Mouse (Mus musculus) thymus, adult 2 months (tissue): Measurements from ENCODE around the gene Rps6ka4. TPM values are rescaled to one million over a fixed set of nuclear protein-coding genes. Genes with fewer than 3 reads are reported as not detected.

Experiments used
- DNase-seq: peaks from one replicate; pipeline ENCODE4 v3.0.0; 2021
- H3K27ac ChIP-seq: fragments of 200-500 bp; 2 replicates; pipeline ENCODE4 v1.5.1; 2012; ENCODE audit warnings: low read length, control low read depth; ENCODE audit not compliant: control insufficient read depth, insufficient read depth
- H3K27me3 ChIP-seq: fragments of 200-500 bp; 2 replicates; pipeline ENCODE4 v1.6.1; 2012; ENCODE audit warnings: mild to moderate bottlenecking, low read length, moderate library complexity, mixed read lengths; ENCODE audit not compliant: control insufficient read depth, insufficient read depth
- H3K36me3 ChIP-seq: fragments of 200-500 bp; 2 replicates; pipeline ENCODE4 v1.6.1; 2012; ENCODE audit warnings: mild to moderate bottlenecking, low read length, moderate library complexity; ENCODE audit not compliant: control insufficient read depth, insufficient read depth
- H3K4me1 ChIP-seq: fragments of 200-500 bp; replicated peaks from 2 replicates; pipeline ENCODE4 v1.6.1; 2012; ENCODE audit warnings: low read length; ENCODE audit not compliant: control insufficient read depth, insufficient read depth
- H3K4me3 ChIP-seq: fragments of 200-500 bp; 2 replicates; pipeline ENCODE4 v1.5.1; 2012; ENCODE audit warnings: mild to moderate bottlenecking, low read length, control low read depth, moderate library complexity; ENCODE audit not compliant: control insufficient read depth, insufficient read depth
- CTCF ChIP-seq: fragments of 200-500 bp; IDR thresholded peaks from 2 replicates; pipeline ENCODE4 v1.5.1; 2012; ENCODE audit warnings: mild to moderate bottlenecking, control low read depth, low read length, moderate library complexity, borderline replicate concordance; ENCODE audit not compliant: control insufficient read depth, poor library complexity, insufficient read depth; ENCODE audit errors: extremely low read depth
- POLR2A ChIP-seq: fragments of 200-500 bp; IDR thresholded peaks from 2 replicates; pipeline ENCODE4 v1.6.1; 2012; ENCODE audit warnings: mild to moderate bottlenecking, low read length, control low read depth, moderate library complexity; ENCODE audit not compliant: control insufficient read depth, poor library complexity, insufficient read depth; ENCODE audit errors: extremely low read depth
- WGBS: fragments of 180-500 bp; shearing (Covaris S2); methylation state at CpG from one replicate; pipeline ENCODE4 v1.1.7; 2018; 5-methylcytosine and 5-hydroxymethylcytosine counted together
- polyA plus RNA-seq: library from polyadenylated mRNA; depleted of rRNA; stranded (reverse); fragments of >200 nt; gene quantifications from 2 replicates; pipeline ENCODE4 v1.2.3, GENCODE M21; 2012

Gene Rps6ka4
- polyA plus RNA-seq, 1 experiment = 29.5 TPM

DNA sequence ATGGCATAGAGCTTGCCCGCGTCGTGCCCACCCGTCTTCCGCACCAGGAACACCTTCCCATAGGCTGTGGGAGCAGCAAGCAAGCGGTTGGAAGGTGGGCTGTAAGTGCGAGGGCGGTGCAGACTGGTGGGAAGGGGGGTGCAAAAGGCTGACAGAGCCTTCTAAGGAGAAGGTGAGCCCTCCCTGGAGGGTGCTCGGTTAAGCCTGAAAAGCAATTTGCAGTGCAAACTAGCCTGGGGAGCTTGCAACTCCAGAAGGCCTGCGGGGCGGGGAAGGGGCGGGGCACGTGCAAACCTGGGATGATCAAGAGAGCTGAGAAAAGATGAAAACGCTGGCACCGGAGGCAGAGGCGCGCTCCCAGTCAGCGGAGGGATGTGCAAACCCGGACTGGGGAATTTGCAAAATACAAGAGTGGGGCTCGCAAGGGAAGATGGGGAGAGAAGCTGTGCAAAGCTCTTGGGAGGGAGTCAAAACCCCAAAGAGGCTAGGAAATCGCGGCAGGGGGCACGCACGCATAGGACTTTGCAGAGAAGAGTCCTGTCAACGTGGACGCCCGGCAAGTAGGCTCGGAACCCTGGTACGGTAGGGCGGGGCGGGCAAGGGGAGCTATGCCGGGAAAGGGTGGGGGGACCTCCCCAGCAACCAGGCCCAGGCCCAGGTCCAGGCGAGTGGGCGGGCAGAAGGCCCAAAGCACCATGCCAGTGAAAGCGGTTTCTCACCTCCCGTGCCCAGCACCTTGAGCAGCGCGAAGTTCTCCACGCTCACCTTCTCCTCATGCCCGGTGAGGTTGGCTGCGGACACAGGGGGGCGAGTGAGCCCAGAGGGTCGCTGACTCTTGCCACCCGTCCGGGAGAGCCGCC lies 591 bp downstream of the Rps6ka4 start:
- Histone ChIP-seq H3K27me3 (no peaks in the 10 kb centered on the region), H3K4me3 (peak overlapping the region; percentile 93), H3K4me1 (peaks cover 15% of the 10 kb centered on the region), H3K27ac (no peak overlapping the region), H3K36me3 (no peaks in the 10 kb centered on the region)
- WGBS = 19% methylated on average over 46 of the region's 46 CpGs
- DNase-seq = peak; percentile 36
- no peak for TF ChIP-seq POLR2A
- 0 out of 2 replicates have a peak, but pooled peaks have one; percentile 6 for TF ChIP-seq CTCF

DNA sequence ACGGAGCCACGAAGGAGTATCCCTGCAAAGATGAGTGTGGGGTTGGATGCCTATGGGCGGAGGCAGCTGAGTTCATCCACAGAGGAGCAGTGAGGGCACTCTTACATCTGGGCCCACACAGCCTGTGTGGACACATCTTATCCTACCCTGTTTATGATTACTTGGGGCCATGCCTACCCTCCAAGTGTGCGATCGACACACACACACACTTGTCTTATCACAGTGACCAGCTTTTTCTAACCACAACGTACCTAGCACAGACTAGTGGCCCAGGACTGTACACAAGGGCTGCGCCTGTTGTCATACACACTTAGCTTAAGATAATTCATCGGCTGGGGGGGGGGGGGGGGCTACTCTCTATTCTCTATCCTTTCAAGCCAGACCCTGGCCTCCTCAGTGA lies 8.1 kb downstream of the Rps6ka4 start:
- no peaks in the 10 kb centered on the region for H3K4me1 ChIP-seq
- peaks cover 16% of the 10 kb centered on the region for H3K36me3 ChIP-seq
- H3K27me3 ChIP-seq = no peaks in the 10 kb centered on the region
- no peak for DNase-seq
- WGBS = 98% methylated on average over 8 of the region's 8 CpGs
- no peak for TF ChIP-seq POLR2A
- H3K27ac ChIP-seq = no peak overlapping the region
- H3K4me3 ChIP-seq = no peak overlapping the region

DNA sequence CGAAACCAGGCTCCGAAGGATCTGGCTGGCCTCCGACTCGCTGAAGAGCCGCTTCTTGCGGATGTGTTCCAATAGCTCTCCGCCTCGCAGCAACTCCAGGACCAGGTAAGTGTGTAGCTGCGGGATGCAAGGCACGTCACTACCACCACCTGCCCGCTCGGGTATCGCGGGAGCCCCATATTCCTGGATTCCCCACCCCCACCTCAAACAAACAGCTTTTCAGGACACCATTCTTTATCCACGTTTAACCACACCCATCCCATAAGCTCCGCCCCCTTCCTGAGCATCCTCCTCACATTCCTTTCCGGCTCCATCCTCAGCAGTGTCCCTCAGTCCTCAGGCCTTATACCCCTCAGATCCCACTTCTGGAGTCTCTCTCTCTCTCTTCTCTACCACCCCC lies 9.1 kb downstream of the Rps6ka4 start:
- Histone ChIP-seq H3K4me1 (no peaks in the 10 kb centered on the region), H3K36me3 (peaks cover 16% of the 10 kb centered on the region), H3K27ac (no peak overlapping the region), H3K4me3 (no peak overlapping the region), H3K27me3 (no peaks in the 10 kb centered on the region)
- 95% methylated on average over 17 of the region's 17 CpGs for WGBS
- no peak for DNase-seq
- no peak for TF ChIP-seq CTCF

DNA sequence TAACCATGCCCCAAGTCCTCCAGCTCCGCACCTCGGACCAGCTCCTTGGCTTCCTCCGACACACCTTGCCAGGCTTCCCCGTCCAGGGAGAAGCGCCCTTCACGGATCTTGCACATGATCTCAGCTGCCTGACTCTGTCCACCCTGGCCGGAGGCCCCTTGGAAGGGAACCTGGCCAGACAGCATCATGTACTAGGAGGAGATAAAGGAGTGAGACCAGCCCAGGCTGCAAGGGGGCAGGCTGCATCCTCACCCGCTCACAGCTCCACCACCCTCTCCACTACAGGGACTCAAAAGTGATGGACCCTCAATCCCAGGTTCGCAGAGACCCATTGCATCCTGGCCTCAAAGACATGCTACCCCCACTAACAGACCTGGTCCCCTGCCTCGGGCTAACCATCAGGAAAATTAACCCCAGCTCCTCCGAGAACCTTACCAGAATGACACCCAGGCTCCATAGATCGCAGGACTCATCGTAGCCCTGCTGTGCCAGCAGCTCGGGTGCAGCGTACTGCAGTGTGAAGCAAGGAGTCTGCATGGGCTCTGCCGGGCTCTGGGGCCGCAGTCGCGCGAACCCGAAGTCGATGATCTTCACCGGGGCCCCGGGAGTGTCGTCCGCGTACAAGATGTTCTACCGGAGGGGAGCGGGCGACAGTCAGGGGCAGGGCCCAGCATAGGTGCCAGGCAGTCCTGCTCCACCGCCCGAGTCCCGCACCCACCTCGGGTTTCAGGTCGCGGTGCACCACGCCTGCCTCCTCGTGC lies 9.7 kb downstream of the Rps6ka4 start:
- Histone ChIP-seq H3K4me3 (no peak overlapping the region), H3K4me1 (no peaks in the 10 kb centered on the region), H3K27ac (no peak overlapping the region), H3K36me3 (peaks cover 16% of the 10 kb centered on the region), H3K27me3 (no peaks in the 10 kb centered on the region)
- TF ChIP-seq POLR2A (no peak), CTCF (no peak)
- WGBS = 95% methylated on average over 38 of the region's 38 CpGs
- DNase-seq = no peak

DNA sequence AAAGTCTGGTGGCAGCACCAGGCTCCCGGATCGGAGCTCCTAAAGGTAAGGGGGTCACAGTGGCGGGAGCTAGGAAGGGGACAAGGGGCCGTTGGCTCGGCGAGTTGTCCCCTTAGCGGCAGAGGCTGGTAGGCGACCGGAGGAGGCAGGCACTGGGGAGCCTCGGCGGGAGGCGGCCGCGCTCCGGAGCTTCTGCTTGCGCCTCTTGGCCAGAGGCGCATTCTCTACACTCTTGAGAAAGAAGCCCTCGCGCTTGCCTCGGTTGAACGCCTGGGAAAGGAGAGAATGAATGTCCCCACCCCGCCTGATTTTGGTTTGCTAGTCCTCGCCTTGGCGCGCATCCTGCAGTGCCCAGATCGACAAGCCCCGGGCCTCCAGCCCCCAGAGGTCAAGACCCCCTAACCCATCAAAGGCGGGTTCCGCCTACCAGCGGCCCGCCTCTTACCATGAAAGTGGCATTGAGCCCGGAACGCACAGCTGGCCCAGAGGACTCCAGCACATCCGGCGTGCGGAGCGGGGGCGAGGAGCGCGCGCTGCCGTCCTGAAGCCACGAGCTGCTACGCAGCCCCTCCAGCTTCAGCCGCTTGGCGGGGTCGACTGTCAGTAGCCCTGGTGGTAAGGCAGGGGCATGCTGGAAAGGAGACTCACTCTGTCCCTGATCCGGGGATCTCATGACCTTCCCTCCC lies 10.4 kb downstream of the Rps6ka4 start:
- DNase-seq = no peak
- TF ChIP-seq POLR2A = no peak
- no peak for TF ChIP-seq CTCF
- peaks cover 16% of the 10 kb centered on the region for H3K36me3 ChIP-seq
- WGBS = 92% methylated on average over 48 of the region's 48 CpGs
- no peaks in the 10 kb centered on the region for H3K27me3 ChIP-seq
- no peak overlapping the region for H3K27ac ChIP-seq
- no peak overlapping the region for H3K4me3 ChIP-seq
- no peaks in the 10 kb centered on the region for H3K4me1 ChIP-seq

DNA sequence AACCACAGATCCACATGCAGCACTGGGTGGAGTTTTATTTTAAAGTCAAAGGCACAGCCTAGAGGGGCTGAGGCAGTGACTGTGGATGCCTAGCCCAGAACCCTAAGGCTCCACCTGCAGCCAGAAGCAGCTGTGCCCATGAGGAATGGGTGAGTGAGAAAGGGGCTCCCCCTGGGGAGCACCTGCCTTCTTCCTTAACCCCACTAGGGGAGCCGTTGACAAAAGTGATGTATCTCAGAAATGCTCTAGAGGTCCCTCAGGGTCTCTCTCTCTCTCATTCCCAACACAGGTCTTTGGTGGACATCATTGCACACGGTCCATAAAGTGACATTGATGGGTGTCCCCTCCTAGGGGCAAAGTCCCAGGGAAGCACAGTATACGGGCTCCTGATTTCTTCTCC lies 11.4 kb downstream of the Rps6ka4 start:
- peaks cover 16% of the 10 kb centered on the region for H3K36me3 ChIP-seq
- H3K27me3 ChIP-seq = no peaks in the 10 kb centered on the region
- TF ChIP-seq CTCF (peak; percentile 61; the same call in 1 of the 2 replicates), POLR2A (no peak)
- H3K27ac ChIP-seq = no peak overlapping the region
- no peak overlapping the region for H3K4me3 ChIP-seq
- DNase-seq = peak; percentile 35
- H3K4me1 ChIP-seq = no peaks in the 10 kb centered on the region
- 78% methylated on average over 3 of the region's 3 CpGs for WGBS
